Mouse (Mus musculus) heart, embryonic 11.5 days (tissue): ENCODE results near the gene Zfp641. TPM values are rescaled to one million over a fixed set of nuclear protein-coding genes. Genes with fewer than 3 reads are reported as not detected.

ENCODE experiments used
- ATAC-seq: fragments of 200-750 bp; cut with Nextera tagmentation; replicated peaks from 2 replicates; pipeline ENCODE4 v1.8.0; 2017; ENCODE audit warnings: moderate library complexity; ENCODE audit not compliant: insufficient number of reproducible peaks, low FRiP score, low TSS enrichment
- H3K27ac ChIP-seq: fragments of 300-500 bp; sonication (generic); 2 replicates; pipeline ENCODE4 v1.5.1; 2014; ENCODE audit warnings: mild to moderate bottlenecking, low read depth, low read length
- H3K27me3 ChIP-seq: fragments of 300-500 bp; sonication (generic); 2 replicates; pipeline ENCODE4 v1.6.1; 2014; ENCODE audit warnings: mild to moderate bottlenecking, low read length, mixed read lengths; ENCODE audit not compliant: control insufficient read depth, insufficient read depth
- H3K36me3 ChIP-seq: fragments of 300-500 bp; sonication (generic); 2 replicates; pipeline ENCODE4 v1.6.1; 2014; ENCODE audit warnings: mild to moderate bottlenecking, low read length, moderate library complexity, mixed read lengths; ENCODE audit not compliant: control insufficient read depth, insufficient read depth
- H3K4me1 ChIP-seq: fragments of 300-500 bp; sonication (generic); 2 replicates; pipeline ENCODE4 v1.6.1; 2014; ENCODE audit warnings: low read length; ENCODE audit not compliant: control insufficient read depth, insufficient read depth
- H3K4me2 ChIP-seq: fragments of 300-500 bp; sonication (generic); 2 replicates; pipeline ENCODE4 v1.6.1; 2014; ENCODE audit warnings: mild to moderate bottlenecking, moderate library complexity
- H3K4me3 ChIP-seq: fragments of 300-500 bp; sonication (generic); 2 replicates; pipeline ENCODE4 v1.5.1; 2014; ENCODE audit warnings: low read depth, low read length
- H3K9ac ChIP-seq: fragments of 300-500 bp; sonication (generic); 2 replicates; pipeline ENCODE4 v1.6.1; 2014; ENCODE audit warnings: mild to moderate bottlenecking, low read depth, low read length, moderate library complexity
- H3K9me3 ChIP-seq: fragments of 300-500 bp; sonication (generic); replicated peaks from 2 replicates; pipeline ENCODE4 v1.6.1; 2016; ENCODE audit warnings: low read length; ENCODE audit not compliant: control insufficient read depth
- WGBS: fragments of 180-500 bp; shearing (Covaris S2); extraction: QIAGEN DNeasy Blood & Tissue Kit; methylation state at CpG from one replicate; pipeline ENCODE4 v1.1.7; 2014; ENCODE audit not compliant: insufficient replicate concordance; 5-methylcytosine and 5-hydroxymethylcytosine counted together
- polyA plus RNA-seq: library from polyadenylated mRNA; unstranded; fragments of >200 nt; fragmentation: Nextera tagmentation; extraction: Ambion mirVana; gene quantifications from 2 replicates; pipeline ENCODE4 v1.2.1, GENCODE M21; 2014

Zfp641 gene
- polyA plus RNA-seq, result 0.92 and 1.3 TPM in 2 replicates

DNA sequence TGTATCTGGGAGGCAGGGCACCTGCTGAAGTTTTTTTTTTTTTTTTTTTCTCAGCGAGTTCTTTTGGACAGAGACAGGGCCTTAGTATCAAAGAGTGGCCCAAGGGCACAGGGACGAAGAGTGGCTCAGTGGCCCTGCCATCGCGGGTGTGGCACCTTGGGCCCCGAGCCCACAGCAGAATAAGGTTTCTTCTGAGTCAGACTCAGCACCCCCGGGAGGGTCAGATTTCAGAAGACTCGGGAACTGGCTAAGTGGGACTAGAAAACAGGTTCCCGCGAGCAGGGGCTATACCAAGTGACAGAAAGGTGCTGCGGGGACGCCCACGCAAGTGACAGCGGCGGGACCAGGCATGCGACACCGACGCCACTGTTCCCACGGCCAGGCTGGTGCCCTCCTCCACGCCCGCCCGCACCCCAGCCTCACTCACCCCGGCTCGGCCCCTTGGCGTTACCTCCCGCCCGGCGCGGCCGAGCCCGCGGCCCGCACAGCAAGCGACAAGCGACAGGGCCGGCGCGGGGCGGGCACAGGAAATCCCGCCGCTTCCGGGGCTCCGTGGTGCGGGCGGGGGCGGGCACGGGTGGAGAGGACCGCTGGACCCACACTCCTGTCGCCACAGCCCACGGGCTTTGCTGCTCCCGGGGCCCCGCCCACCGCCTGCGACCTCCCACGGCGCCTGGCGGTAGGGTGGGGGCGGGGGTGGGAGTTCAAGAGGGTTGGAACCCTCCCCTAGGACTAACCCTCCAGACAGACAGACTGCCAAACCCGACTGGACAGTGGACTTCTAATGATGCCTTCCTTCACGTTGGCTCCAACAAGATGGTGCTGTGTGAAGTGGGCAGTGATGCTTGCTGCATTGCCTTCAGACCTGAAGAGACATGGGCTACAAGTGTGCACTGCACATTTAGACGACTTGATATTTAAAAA is at the start of gene Zfp641:
Zfp641 (minus strand) TSS at position 534 of the 924 bp plus-strand sequence.
- ATAC-seq, result 0 out of 2 replicates have a peak, but pooled peaks have one; percentile 10
- H3K27me3 ChIP-seq, result peaks cover 13% of the 10 kb centered on the region; the same call in 1 of the 2 replicates
- 3% methylated on average over 52 of the region's 60 CpGs for WGBS
- H3K27ac ChIP-seq, result no peak within 1 kb of the TSS
- no peaks in the 10 kb centered on the region for H3K36me3 ChIP-seq
- no peaks in the 10 kb centered on the region for H3K4me1 ChIP-seq
- H3K9me3 ChIP-seq, result no peaks in the 10 kb centered on the region
- peak within 1 kb of the TSS; percentile 80 for H3K9ac ChIP-seq
- peak within 1 kb of the TSS; percentile 67 for H3K4me3 ChIP-seq
- H3K4me2 ChIP-seq, result peak within 1 kb of the TSS; percentile 92

DNA sequence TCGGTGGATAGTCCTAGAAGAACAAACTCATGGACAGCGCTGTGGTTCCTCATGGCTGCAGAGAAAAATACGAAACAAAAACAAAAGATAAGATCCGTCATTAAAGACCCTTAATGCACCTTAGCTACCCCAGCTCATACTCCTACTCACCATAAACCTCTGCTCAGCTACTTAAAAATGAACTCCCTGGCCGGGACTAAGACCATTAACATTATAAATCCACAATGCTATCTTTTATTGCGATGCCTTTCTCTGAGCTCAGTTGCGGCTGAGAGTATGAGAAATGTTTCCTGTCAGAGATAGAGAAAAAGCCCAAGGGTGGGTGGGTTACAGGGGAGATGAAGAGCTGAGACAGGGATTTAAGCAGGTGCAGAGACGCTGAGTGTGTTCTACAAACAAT is 44.9 kb upstream of the Zfp641 start, which contains the start of gene Olfr284:
Olfr284 (minus strand) TSS at position 101 of the 400 bp plus-strand sequence.
- Histone ChIP-seq H3K27me3 (no peaks in the 10 kb centered on the region), H3K4me3 (no peak within 1 kb of the TSS), H3K9ac (no peak within 1 kb of the TSS), H3K4me1 (no peaks in the 10 kb centered on the region), H3K36me3 (no peaks in the 10 kb centered on the region), H3K4me2 (no peak within 1 kb of the TSS), H3K9me3 (no peaks in the 10 kb centered on the region), H3K27ac (no peak within 1 kb of the TSS)
- WGBS, result 83% methylated on average over 8 of the region's 8 CpGs
- ATAC-seq, result no peak

DNA sequence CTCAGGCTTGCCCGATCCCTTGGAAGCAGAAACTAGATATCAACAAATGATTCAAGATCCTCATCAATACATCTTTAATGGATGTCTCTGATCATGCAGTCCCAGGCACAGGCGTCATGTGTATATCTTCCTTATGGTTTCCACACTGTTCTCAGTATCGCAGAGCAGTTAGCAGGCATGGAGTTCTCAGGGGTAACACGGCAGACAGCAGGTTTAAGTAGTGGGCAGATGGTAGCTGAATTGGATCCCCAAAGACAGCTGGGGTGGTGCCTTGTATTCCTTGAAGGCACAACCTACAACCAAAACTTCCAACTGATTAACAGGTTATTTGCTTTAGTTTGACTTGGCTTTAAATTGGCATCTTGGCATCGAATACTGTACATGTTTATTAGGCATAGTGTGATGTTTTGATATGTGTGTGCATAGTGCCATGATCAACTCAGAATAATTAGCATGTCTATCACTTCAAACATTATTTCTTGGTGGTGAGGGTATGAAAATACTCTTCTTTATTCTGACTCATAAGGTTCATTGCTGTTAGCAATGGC is 21.3 kb upstream of the Zfp641 start, which contains the start of gene Olfr285:
Olfr285 (minus strand) TSS at position 177 of the 548 bp plus-strand sequence.
- no peak within 1 kb of the TSS for H3K9ac ChIP-seq
- H3K4me2 ChIP-seq, result no peak within 1 kb of the TSS
- H3K9me3 ChIP-seq, result no peaks in the 10 kb centered on the region
- H3K4me1 ChIP-seq, result no peaks in the 10 kb centered on the region
- no peak within 1 kb of the TSS for H3K4me3 ChIP-seq
- no peaks in the 10 kb centered on the region for H3K27me3 ChIP-seq
- WGBS, result 85% methylated on average over 5 of the region's 5 CpGs
- no peak within 1 kb of the TSS for H3K27ac ChIP-seq
- H3K36me3 ChIP-seq, result no peaks in the 10 kb centered on the region
- no peak for ATAC-seq

GRCm38 (mm10) chr15:98315703-98316102 is 19.7 kb upstream of the Zfp641 start:
- Histone ChIP-seq H3K4me1 (no peaks in the 10 kb centered on the region), H3K4me3 (no peak overlapping the region), H3K36me3 (no peaks in the 10 kb centered on the region), H3K4me2 (no peak overlapping the region), H3K27me3 (no peaks in the 10 kb centered on the region), H3K9me3 (no peaks in the 10 kb centered on the region), H3K9ac (no peak overlapping the region), H3K27ac (no peak overlapping the region)
- 48% methylated on average over 6 of the region's 6 CpGs for WGBS
- no peak for ATAC-seq

GRCm38 (mm10) chr15:98293651-98294050 is 2.3 kb downstream of the Zfp641 start:
- 81% methylated on average over 8 of the region's 8 CpGs for WGBS
- no peak for ATAC-seq
- Histone ChIP-seq H3K4me3 (no peak overlapping the region), H3K27me3 (peaks cover 13% of the 10 kb centered on the region; the same call in 1 of the 2 replicates), H3K27ac (no peak overlapping the region), H3K9ac (no peak overlapping the region), H3K4me2 (no peak overlapping the region), H3K4me1 (no peaks in the 10 kb centered on the region), H3K9me3 (no peaks in the 10 kb centered on the region), H3K36me3 (no peaks in the 10 kb centered on the region)

DNA sequence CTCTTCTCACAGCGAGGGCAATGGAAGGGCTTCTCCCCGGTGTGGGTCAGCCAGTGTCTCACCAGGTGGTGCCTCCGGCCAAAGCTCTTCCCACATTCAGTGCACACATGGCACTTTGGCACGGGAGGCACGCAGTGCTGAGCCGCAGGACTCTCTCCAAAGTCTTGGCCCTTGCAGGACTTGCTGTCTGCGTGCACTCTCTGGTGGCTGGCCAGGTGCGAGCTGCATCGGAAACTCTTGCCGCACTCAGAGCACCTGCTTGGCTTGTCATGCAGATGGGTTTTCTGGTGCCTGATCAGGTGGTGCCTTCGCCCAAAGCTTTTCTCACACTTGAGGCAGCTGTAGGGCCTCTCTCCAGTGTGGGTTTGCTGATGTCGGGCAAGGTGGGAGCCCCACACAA is 7.4 kb downstream of the Zfp641 start:
- H3K4me2 ChIP-seq, result no peak overlapping the region
- WGBS, result 66% methylated on average over 12 of the region's 12 CpGs
- H3K27ac ChIP-seq, result no peak overlapping the region
- H3K27me3 ChIP-seq, result 0 out of 2 replicates have a peak, but pooled peaks cover 5% of the 10 kb centered on the region
- no peak overlapping the region for H3K4me3 ChIP-seq
- no peaks in the 10 kb centered on the region for H3K9me3 ChIP-seq
- no peak overlapping the region for H3K9ac ChIP-seq
- ATAC-seq, result no peak
- H3K36me3 ChIP-seq, result no peaks in the 10 kb centered on the region
- H3K4me1 ChIP-seq, result no peaks in the 10 kb centered on the region

- no peaks in the 10 kb centered on the region for H3K4me1 ChIP-seq
- no peak overlapping the region for H3K4me3 ChIP-seq
- H3K9me3 ChIP-seq, result no peaks in the 10 kb centered on the region
- WGBS, result 69% methylated on average over 7 of the region's 7 CpGs
- H3K27me3 ChIP-seq, result 0 out of 2 replicates have a peak, but pooled peaks cover 5% of the 10 kb centered on the region
- no peaks in the 10 kb centered on the region for H3K36me3 ChIP-seq
- no peak overlapping the region for H3K9ac ChIP-seq
- no peak overlapping the region for H3K27ac ChIP-seq
- no peak overlapping the region for H3K4me2 ChIP-seq
- ATAC-seq, result no peak
Measured at GRCm38 (mm10) chr15:98286418-98286817, 9.5 kb downstream of the Zfp641 start.

GRCm38 (mm10) chr15:98257776-98258175 is 38.2 kb downstream of the Zfp641 start:
- WGBS, result 76% methylated on average over 7 of the region's 7 CpGs
- H3K9me3 ChIP-seq, result no peaks in the 10 kb centered on the region

More at GRCm38 (mm10) chr15:98257776-98258175, 38.2 kb downstream of the Zfp641 start:
- H3K27me3 ChIP-seq, result no peaks in the 10 kb centered on the region
- H3K27ac ChIP-seq, result no peak overlapping the region
- no peak overlapping the region for H3K4me2 ChIP-seq
- H3K9ac ChIP-seq, result no peak overlapping the region
- no peak for ATAC-seq
- H3K4me3 ChIP-seq, result no peak overlapping the region
- H3K4me1 ChIP-seq, result no peaks in the 10 kb centered on the region
- H3K36me3 ChIP-seq, result no peaks in the 10 kb centered on the region
